Mouse (Mus musculus) erythroblast, adult 5-6 weeks (primary cell): Measurements from ENCODE around the gene Tenm4. TPM values are rescaled to one million over a fixed set of nuclear protein-coding genes. Genes with fewer than 3 reads are reported as not detected.
A peak's percentile ranks its signal among the peaks of the same experiment; 100 is the strongest.

ENCODE experiments used
- ATAC-seq: replicated peaks from 2 replicates; pipeline ENCODE4 v1.8.0; 2016; ENCODE audit warnings: moderate number of reproducible peaks, mild to moderate bottlenecking, moderate TSS enrichment, inconsistent platforms; ENCODE audit not compliant: poor library complexity, low FRiP score, severe bottlenecking
- total RNA-seq, 2 experiments: library from RNA; stranded (forward) in 1 of 2; stranded (reverse) in 1 of 2; fragments of 150-400 nt in 1 of 2; fragments of 200-764, 138-1000 nt in 1 of 2; gene quantifications; 2 replicates each; pipeline versions ENCODE4 v1.2.3 to v1.2.4; 2015 to 2017; ENCODE audit warnings: low replicate concordance in 2 of 2

Tenm4 gene
- total RNA-seq, 2 experiments from 2014 or later, result 0.19 to 0.85 TPM

- no peak for ATAC-seq
Observed at GRCm38 (mm10) chr7:96655096-96655716, 484.2 kb downstream of the Tenm4 start.

DNA sequence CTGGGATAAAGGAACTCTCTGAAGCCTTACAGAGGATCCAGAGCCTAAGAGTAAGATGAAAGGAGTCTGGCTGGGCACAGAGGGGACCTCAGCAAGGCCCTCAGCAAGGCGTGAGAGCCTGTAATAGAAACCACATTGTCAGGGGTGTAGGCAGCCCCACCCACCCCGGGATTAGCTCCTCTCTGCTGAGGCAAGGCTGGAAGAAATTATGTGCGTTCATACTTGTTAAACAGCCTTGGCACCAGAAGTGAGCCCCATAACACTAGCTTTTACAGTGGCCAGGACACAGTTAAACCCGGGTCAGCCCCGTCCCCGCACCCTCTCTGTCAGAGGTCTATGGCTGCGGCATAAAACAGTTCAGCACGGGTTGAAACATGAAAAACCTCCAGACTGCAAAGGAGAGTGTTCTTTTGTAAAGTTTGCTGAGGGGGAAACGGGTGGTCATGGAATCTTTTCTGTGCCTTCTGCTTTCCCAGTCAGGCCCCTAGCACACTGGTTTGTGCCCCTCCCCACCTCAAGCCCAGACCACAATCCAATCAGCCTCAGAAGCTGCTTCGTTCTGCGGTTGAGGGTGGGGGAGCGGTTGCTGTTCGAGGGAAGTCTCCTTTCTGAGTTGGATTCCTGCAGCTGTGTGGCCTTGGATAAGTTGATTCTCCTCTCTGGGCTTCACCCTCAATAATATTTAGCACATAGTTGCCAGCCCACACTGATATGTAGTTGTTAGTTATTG, 486.2 kb downstream of the Tenm4 start:
- no peak for ATAC-seq

DNA sequence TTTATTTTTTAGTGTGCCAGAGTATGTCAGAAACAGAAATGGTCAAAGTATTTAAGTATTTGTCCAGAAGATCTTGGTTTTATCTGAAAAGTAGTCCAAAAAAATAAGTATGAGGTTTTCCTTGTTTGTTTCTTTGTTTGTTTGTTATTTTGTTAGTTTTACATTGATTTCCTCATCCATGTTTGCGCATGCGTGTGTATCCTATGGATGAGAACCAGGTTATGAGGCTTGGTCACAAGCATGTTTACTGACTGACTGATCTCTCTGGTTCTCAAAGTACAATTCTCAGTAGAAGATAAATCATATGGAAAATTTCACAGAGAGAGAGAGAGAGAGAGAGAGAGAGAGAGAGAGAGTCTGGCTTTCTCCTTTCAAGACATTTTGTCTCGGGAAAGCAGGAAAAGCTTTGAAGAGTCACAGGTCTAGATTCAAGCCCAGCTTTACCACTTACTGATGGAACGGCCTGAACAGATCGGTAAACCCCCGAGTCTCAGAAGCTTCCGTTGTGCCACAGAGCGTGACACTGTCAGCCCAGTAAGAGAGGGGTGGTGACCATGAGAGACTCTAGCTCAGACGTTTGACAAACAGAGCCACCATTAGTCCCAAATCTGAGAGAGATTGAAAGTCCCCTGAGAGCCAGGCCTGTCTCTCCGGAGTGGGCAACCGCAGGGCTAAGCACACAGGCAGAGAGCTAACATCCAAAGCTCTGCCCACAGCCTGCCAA, 487.0 kb downstream of the Tenm4 start:
- ATAC-seq, result no peak

DNA sequence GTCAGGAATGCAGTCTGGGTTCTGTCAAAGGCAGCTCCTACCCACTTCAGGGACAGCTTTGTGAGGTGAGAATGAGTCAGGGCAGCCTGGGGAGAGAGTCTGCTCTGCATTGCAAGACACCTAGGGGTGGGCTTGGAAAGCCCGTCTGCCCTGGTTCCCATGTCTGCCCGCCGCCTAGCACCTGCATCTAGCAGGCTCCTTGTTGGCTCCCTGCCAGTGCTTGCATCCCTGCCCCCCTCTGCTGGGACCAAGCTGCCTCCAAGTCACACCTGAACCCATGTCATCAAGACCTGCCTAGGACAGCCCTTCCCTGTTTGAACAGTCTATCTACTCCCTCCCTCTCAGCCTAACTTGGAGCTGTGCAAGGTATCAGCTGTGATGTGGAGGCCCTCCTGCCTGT, 489.9 kb downstream of the Tenm4 start:
- ATAC-seq, result no peak

DNA sequence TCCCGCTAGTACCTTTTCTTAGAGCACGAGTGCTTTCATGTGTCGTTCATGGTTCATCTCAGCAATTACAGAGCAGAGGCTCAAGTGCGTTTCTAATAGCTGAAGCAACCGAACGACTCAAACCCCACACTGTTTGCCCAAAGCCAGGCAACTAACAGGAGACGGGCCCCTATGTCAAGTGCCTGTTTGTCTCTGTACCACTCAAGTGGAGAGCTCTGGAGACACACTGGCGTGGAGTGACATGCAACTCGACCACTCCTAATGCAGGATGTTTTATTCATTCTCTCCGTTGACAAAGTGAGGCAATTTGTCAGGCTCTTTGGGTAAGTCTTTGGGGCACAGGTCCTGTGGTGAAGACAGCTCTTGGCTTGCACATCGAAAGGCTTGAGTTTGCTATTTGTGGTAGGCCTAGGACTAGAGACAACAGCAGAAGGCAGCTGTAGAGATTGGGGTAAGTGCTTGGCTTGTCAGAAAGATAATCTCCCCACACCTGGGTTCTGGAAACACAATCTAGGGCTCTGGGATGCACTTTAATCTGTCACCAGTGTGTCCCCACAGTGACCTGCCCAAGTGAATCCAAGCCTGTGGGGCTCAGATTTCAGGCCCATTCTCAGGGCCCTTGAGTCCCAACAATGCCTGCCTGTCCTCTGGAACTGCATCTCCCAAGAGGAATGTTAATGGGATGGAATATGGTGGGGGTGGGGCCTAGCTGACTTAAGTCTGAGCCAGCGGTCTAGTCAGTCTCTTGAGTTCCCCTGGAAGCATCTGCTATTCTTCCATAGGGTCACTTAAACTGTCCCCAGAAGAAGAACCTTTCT, 490.5 kb downstream of the Tenm4 start:
- no peak for ATAC-seq

GRCm38 (mm10) chr7:96663336-96663735, 492.3 kb downstream of the Tenm4 start:
- no peak for ATAC-seq

GRCm38 (mm10) chr7:96666366-96666896, 495.4 kb downstream of the Tenm4 start:
- ATAC-seq, result no peak

GRCm38 (mm10) chr7:96667688-96668087, 496.6 kb downstream of the Tenm4 start:
- ATAC-seq, result no peak

DNA sequence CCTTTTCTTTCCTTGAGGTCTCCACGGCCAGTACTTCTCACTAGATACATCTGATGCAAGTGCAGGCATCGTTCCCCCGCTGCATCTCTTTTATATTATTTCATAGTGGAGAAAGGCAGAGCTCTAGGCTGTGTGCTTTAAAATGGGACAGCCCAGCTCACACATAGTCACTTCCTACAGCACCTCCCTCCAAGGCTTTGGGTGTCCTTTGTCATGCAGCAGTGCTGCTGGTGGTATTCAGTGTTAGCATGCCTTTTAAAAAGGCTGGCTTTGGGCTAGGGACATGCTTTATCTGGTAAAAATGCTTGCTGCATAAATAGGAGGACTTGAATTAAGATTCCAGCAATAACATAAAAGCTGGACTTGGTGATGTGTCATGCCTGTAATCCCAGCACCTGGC, 499.0 kb downstream of the Tenm4 start:
- no peak for ATAC-seq

DNA sequence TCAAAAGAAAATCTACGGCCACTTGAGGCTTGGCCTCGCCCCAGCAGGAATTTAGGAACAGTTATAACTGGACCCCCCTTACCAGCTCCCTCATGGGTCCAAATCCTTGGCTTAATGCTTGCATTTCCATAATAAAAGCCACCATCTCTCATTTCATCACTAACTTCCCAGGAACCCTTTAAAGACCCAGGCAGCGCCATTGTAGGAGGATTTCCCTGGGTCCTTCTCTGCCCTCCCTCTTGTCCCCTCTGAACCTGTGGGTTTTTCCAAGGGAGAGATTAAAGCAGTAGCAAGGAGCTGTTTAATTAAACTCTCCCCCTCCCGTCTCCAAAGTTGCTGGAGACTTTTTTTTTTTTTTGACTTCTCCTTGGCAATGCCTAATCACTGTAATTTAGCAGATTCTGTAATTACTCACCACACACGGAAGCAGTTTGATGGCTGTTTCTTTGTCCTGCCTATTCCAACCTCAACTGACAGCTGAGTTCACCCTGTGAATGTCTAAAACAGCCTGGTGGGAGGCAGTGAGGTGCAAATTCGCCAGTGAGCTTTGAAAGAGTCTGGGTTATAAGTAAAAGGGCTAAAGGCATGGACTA, 501.4 kb downstream of the Tenm4 start:
- ATAC-seq, result no peak

- ATAC-seq, result no peak
Observed at GRCm38 (mm10) chr7:96677082-96677481, 506.0 kb downstream of the Tenm4 start.

DNA sequence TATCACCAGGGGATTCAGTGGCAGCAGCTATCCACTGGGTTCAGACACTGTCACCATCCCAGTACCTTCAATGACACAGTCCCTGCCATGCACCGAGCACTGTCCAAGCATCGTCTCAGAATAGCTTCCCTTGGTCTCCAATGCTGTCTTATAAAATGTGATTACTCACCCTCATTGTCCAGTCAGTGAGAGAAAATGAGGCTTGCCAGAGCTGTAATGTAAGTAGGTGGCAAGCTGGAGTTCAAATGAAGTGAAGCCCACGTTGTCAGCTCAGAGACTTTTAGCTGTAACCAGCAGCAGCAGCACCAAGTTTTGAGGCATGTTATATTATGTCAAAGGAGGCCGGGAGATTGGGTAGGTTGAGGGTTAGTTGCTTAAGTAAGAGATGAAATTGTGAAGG, 507.2 kb downstream of the Tenm4 start:
- ATAC-seq, result no peak

DNA sequence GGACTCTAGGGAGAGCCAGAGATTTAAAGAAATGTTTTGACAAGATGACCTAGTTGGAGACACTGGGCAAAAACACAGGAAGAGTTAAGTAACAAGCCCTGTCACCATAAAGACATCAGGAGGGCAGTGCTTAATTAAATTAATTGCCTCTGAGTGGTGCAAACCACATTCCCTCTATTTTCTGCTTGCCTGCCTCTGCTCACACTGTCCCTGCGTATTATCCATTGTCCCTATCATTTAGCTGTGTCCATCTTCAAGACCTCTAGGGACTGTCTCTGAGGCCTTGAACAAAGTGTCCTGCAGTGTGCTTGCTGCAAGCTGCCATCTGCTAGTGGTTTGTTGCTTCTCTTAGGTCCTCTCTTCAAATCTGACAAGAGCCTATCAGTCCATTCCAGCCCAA, 508.7 kb downstream of the Tenm4 start:
- no peak for ATAC-seq

- ATAC-seq, result no peak
Observed at GRCm38 (mm10) chr7:96680405-96680804, 509.4 kb downstream of the Tenm4 start.

GRCm38 (mm10) chr7:96681808-96682207, 510.8 kb downstream of the Tenm4 start:
- no peak for ATAC-seq

DNA sequence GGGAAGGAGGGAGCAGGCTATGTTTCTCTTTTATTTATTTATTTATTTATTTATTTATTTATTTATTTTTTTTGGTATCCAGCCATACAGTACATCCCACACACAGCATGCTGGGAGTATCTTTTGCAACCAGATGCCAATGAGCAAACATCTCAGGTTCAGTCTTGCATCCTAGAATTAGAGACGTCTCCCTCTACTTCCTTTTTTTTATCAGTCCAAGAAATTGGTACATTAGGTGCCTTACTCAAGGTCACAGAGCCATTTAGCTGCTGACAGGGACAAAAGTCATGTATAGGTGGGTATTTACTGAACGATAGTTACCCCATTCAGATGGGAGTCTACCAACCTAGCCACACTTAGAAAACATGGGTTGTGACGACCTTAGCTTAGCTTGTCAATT, 517.1 kb downstream of the Tenm4 start:
- no peak for ATAC-seq

DNA sequence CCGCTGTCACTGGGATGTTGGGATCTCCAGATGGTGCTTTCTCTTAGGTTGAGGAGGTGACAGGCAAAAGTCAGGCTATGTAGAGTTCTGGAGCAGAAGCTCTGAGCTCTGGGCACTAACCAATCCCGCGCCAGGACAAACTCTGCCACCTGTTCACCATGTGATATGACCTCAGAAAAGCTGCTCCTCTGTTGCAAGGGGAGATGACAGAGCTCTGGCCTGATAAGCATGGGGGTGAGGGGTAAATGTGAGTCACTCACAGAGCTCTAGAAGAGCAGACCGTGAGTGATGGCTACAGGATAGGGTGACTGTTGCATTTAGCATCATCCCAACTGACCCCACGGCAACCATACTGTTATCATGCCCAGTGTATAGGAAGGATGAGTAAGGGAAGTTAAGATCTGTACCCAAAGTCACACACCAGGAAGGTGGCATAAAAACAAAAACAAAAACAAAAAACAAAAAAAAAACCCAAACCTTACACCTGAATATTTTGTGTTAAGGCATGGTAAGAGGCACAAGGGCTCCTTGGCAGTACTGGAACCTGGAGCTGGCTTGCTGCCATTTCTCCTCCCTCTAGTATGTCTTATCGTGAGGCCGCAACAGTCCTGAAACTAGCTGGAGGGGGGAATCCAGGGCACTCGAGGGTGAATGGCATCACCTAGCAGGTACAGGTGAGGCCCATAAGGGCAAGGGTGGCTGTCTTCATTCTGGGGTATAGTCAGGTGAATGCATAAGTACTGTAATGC, 530.2 kb downstream of the Tenm4 start:
- peak; percentile 67 for ATAC-seq

DNA sequence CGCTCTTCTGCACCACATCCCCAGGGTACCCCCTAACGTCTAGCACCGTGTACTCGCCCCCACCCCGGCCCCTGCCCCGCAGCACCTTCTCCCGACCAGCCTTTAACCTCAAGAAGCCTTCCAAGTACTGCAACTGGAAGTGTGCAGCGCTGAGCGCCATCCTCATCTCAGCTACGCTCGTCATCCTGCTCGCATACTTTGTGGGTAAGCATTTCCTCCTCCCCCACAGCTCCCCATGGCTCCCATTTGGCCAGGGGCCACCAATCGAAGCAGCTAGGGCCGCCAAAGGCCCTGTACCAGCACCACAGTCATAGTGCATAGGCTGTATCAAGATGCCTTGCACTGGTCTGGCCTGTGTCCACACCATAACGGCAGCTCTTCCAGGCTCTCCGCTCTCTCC, 532.9 kb downstream of the Tenm4 start:
- ATAC-seq, result no peak
